Mouse (Mus musculus) layer of hippocampus, adult 18-20 months (tissue): ENCODE measurements at regions not wholly inside any gene's neighbourhood (a gene's known extent, or its start where the extent isn't known, plus 50 kb on each side); places are given as distances from the start of the nearest gene placed in this dataset.

ENCODE experiments used
- DNase-seq, 2 experiments: peaks; one replicate each; pipeline ENCODE4 v3.0.0; 2022; ENCODE audit warnings: low spot score in 2 of 2

GRCm38 (mm10) chr16:91970461-91970860, 87.6 kb upstream of the Mrps6 start:
- no peak for DNase-seq

- no peak for DNase-seq
Observed at GRCm38 (mm10) chr16:91973183-91973582, 84.9 kb upstream of the Mrps6 start.

- DNase-seq, result no peak
Observed at GRCm38 (mm10) chr16:91976194-91976805, 81.8 kb upstream of the Mrps6 start.

GRCm38 (mm10) chr16:91978423-91978822, 79.6 kb upstream of the Mrps6 start:
- DNase-seq, result no peak

GRCm38 (mm10) chr16:91978846-91979245, 79.2 kb upstream of the Mrps6 start:
- no peak for DNase-seq

- no peak for DNase-seq
Observed at GRCm38 (mm10) chr16:91980482-91980881, 77.6 kb upstream of the Mrps6 start.

GRCm38 (mm10) chr16:91985211-91985610, 72.9 kb upstream of the Mrps6 start:
- no peak for DNase-seq

GRCm38 (mm10) chr16:91989332-91989731, 68.7 kb upstream of the Mrps6 start:
- no peak for DNase-seq

- DNase-seq, result peak; percentile 51 to 60
Observed at GRCm38 (mm10) chr16:91995459-91996190, 62.4 kb upstream of the Mrps6 start.

- no peak for DNase-seq
Observed at GRCm38 (mm10) chr16:92007351-92007750, 50.7 kb upstream of the Mrps6 start.
